Mouse (Mus musculus): ENCODE measurements around the gene Intu. TPM values are rescaled to one million over a fixed set of nuclear protein-coding genes. Genes with fewer than 3 reads are reported as not detected.

Intu gene
- polyA plus RNA-seq, 1 experiment from 2014 or later: 3.7 TPM

DNA sequence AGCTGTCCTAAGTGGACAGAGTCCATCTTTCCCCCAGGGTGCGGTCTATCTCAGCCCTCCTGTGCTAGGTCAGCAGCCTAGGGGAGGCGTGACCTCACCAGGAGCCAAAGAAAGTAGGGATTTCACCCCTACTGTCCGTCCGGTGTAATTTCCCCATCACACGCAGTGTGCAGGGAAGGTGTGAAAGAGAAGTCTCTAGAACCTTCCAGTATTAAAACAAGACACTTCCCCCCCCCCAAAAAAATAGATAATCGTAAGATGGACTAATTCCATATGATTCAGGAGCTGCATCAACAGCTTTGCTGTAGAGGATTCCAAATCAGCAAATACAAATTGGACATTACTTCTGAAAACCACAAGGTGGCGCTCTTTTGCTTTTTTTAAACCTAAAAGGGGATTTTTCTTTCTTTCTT lies 7.7 kb upstream of the Intu start:
- peak; percentile 86 for DNase-seq
- no peak overlapping the region for H3K27ac ChIP-seq (replicated peaks; ENCODE audit: low read depth, low read length)
- 12% methylated on average over 7 of the region's 7 CpGs for WGBS
- H3K4me1 ChIP-seq (ENCODE audit: control insufficient read depth, insufficient read depth, low read length): peaks cover 4% of the 10 kb centered on the region; the same call in 1 of the 2 replicates
- H3K9me3 ChIP-seq (ENCODE audit: control insufficient read depth, low read length): no peaks in the 10 kb centered on the region
- H3K36me3 ChIP-seq (ENCODE audit: control insufficient read depth, insufficient read depth, low read length): no peaks in the 10 kb centered on the region
- peak overlapping the region; percentile 17; the same call in 1 of the 2 replicates for H3K4me2 ChIP-seq (ENCODE audit: low read length)
- H3K4me3 ChIP-seq (replicated peaks; ENCODE audit: low read depth, low read length): no peak overlapping the region
- 0 out of 2 replicates have a peak, but pooled peaks cover 5% of the 10 kb centered on the region for H3K27me3 ChIP-seq (ENCODE audit: control insufficient read depth, insufficient read depth, low read length)
- H3K9ac ChIP-seq (replicated peaks; ENCODE audit: low read length): peak overlapping the region; percentile 31; the same call in 1 of the 2 replicates
- ATAC-seq (ENCODE audit: low FRiP score, low TSS enrichment): no peak

DNA sequence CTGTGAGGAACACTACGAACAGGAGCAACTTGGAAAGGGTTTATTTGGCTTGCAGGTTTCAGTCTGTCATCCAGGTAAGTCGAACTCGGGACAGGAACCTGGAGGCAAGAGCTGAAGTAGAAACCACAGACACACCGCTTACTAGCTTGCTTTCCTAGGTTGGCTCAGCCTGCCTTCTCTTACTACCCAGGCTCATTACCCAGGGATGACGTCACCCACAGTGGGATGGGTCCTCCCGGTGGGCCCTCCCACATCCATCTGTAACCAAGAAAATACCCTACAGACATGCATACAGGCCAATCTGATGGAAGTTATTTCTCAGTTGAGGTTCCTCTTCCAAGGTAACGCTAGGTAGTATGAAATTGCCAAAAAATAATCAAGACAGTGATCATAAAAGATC lies 6.2 kb upstream of the Intu start:
- H3K36me3 ChIP-seq (ENCODE audit: control insufficient read depth, insufficient read depth, low read length): no peaks in the 10 kb centered on the region
- DNase-seq (no peak), ATAC-seq (ENCODE audit: low FRiP score, low TSS enrichment) (no peak)
- no peak overlapping the region for H3K4me2 ChIP-seq (ENCODE audit: low read length)
- H3K9ac ChIP-seq (replicated peaks; ENCODE audit: low read length): no peak overlapping the region
- H3K9me3 ChIP-seq (ENCODE audit: control insufficient read depth, low read length): no peaks in the 10 kb centered on the region
- H3K4me1 ChIP-seq (ENCODE audit: control insufficient read depth, insufficient read depth, low read length): peaks cover 7% of the 10 kb centered on the region; the same call in 1 of the 2 replicates
- WGBS: 87% methylated on average over 7 of the region's 7 CpGs
- H3K27me3 ChIP-seq (ENCODE audit: control insufficient read depth, insufficient read depth, low read length): 0 out of 2 replicates have a peak, but pooled peaks cover 5% of the 10 kb centered on the region
- no peak overlapping the region for H3K4me3 ChIP-seq (replicated peaks; ENCODE audit: low read depth, low read length)
- no peak overlapping the region for H3K27ac ChIP-seq (replicated peaks; ENCODE audit: low read depth, low read length)

DNA sequence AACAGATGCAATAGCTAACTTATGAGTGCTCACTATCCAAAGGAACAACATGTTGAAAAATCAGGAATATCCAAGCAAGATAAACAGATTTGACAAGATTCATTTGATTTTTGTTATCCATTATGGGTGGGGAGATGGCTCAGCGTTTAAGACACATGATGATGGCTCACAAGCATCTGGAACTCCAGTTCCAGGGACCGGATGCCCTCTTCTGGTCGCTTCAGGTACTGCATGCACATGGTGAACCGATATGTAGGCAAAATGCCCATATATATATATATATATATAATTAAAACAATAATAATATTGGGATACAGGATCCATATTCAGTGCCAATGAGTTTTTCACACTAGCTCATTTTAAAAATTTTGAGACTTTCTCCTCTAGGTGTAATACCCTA lies 5.7 kb upstream of the Intu start:
- ATAC-seq (ENCODE audit: low FRiP score, low TSS enrichment) (no peak), DNase-seq (peak; percentile 85)
- WGBS: 13% methylated on average over 4 of the region's 4 CpGs
- H3K27ac ChIP-seq (replicated peaks; ENCODE audit: low read depth, low read length): no peak overlapping the region
- H3K9me3 ChIP-seq (ENCODE audit: control insufficient read depth, low read length): no peaks in the 10 kb centered on the region
- 0 out of 2 replicates have a peak, but pooled peaks cover 5% of the 10 kb centered on the region for H3K27me3 ChIP-seq (ENCODE audit: control insufficient read depth, insufficient read depth, low read length)
- H3K9ac ChIP-seq (replicated peaks; ENCODE audit: low read length): no peak overlapping the region
- H3K4me1 ChIP-seq (ENCODE audit: control insufficient read depth, insufficient read depth, low read length): peaks cover 7% of the 10 kb centered on the region; the same call in 1 of the 2 replicates
- no peak overlapping the region for H3K4me2 ChIP-seq (ENCODE audit: low read length)
- H3K4me3 ChIP-seq (replicated peaks; ENCODE audit: low read depth, low read length): no peak overlapping the region
- H3K36me3 ChIP-seq (ENCODE audit: control insufficient read depth, insufficient read depth, low read length): no peaks in the 10 kb centered on the region

DNA sequence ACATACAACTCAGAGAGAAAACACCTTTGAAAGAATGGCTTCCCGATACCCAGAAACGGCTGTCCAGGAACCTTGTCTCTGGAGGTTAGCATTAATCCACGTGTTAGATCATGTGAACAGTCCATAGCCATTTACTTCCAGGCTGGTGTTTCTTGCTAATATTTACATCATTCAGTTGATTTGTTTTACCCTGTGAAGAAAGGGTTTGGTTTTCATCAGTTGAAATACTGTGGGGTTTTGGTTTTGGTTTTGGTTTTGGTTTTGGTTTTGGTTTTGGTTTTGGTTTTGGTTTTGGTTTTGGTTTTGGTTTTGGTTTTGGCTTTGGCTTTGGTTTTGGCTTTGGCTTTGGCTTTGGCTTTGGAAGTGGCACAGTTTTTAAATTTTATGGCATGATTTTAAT lies 5.0 kb upstream of the Intu start:
- peaks cover 8% of the 10 kb centered on the region for H3K4me1 ChIP-seq (ENCODE audit: control insufficient read depth, insufficient read depth, low read length)
- no peak overlapping the region for H3K9ac ChIP-seq (replicated peaks; ENCODE audit: low read length)
- H3K36me3 ChIP-seq (ENCODE audit: control insufficient read depth, insufficient read depth, low read length): no peaks in the 10 kb centered on the region
- ATAC-seq (ENCODE audit: low FRiP score, low TSS enrichment) (no peak), DNase-seq (no peak)
- peaks cover 5% of the 10 kb centered on the region; the same call in 1 of the 2 replicates for H3K27me3 ChIP-seq (ENCODE audit: control insufficient read depth, insufficient read depth, low read length)
- no peak overlapping the region for H3K4me2 ChIP-seq (ENCODE audit: low read length)
- H3K4me3 ChIP-seq (replicated peaks; ENCODE audit: low read depth, low read length): no peak overlapping the region
- WGBS: 87% methylated on average over 3 of the region's 3 CpGs
- H3K27ac ChIP-seq (replicated peaks; ENCODE audit: low read depth, low read length): no peak overlapping the region
- H3K9me3 ChIP-seq (ENCODE audit: control insufficient read depth, low read length): no peaks in the 10 kb centered on the region

DNA sequence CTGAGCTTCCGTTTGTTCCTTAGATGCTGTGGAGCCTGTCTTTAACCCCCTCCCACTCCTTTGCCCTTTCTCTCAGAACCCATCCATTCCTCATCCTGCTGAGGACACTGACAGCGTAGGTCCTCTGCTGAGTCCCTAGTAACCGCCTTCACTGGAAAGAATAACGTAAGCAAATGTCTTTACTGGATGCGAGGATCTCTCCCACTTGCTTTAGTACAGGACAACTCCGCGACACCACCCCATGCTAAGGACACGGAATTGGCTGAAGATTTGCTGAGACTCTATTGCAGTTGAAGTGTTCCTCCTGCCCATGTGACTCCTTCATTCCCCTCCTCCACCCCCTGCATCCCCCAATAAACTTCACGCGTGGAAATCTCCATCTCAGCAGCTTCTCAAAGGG lies 3.9 kb upstream of the Intu start:
- DNase-seq (no peak), ATAC-seq (ENCODE audit: low FRiP score, low TSS enrichment) (no peak)
- Histone ChIP-seq H3K27me3 (ENCODE audit: control insufficient read depth, insufficient read depth, low read length) (peaks cover 10% of the 10 kb centered on the region; the same call in 1 of the 2 replicates), H3K4me1 (ENCODE audit: control insufficient read depth, insufficient read depth, low read length) (peaks cover 13% of the 10 kb centered on the region), H3K27ac (replicated peaks; ENCODE audit: low read depth, low read length) (no peak overlapping the region), H3K4me3 (replicated peaks; ENCODE audit: low read depth, low read length) (no peak overlapping the region), H3K4me2 (ENCODE audit: low read length) (no peak overlapping the region), H3K9me3 (ENCODE audit: control insufficient read depth, low read length) (no peaks in the 10 kb centered on the region), H3K9ac (replicated peaks; ENCODE audit: low read length) (no peak overlapping the region), H3K36me3 (ENCODE audit: control insufficient read depth, insufficient read depth, low read length) (no peaks in the 10 kb centered on the region)
- WGBS: 62% methylated on average over 10 of the region's 10 CpGs

DNA sequence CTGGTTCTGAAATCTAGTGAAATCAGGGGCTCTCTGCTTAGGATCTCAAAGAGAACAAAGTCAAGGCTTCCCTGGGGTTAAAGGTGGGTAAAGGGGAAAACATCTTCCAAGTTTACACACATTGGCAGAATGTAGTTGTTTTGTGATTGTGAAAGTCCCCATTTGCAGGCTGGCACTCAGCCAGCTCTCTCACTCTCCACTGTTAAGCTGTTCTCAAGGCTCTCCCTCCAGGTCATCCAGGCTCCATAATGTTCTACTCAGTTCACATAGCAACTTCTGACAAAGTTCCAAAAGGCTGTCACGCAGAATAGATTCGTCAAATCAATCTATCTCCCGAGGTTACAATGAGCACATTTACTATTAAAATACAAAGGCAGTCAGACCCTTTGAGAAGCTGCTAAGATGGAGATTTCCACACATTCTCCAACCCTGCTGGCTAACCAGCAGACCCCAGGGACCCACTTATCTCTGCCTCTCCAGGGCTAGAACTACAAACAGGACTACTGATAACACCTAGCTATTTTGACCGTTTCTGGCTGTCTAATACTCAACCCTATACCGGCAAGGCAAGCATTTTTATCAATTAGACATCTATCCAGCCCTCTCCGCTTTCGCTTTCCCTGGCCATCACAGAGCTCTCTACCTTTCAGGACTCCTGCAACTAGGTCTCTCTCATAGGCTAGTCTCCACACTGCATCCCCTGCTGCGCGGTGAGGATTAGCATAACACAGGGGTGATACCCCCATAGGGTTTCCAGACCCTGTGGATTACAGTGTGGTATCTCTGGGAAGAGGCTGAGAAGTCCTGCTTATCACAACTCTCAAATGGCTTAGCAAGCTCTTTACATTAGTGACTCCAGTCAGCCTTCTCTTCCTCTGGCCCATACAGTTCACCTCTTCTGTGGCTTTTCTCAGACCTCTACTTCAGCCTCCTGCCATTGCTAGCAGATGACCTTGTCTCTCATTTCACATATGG lies 2.8 kb upstream of the Intu start:
- Histone ChIP-seq H3K9me3 (ENCODE audit: control insufficient read depth, low read length) (no peaks in the 10 kb centered on the region), H3K9ac (replicated peaks; ENCODE audit: low read length) (no peak overlapping the region), H3K27ac (replicated peaks; ENCODE audit: low read depth, low read length) (no peak overlapping the region), H3K4me3 (replicated peaks; ENCODE audit: low read depth, low read length) (no peak overlapping the region), H3K4me1 (ENCODE audit: control insufficient read depth, insufficient read depth, low read length) (peaks cover 13% of the 10 kb centered on the region), H3K4me2 (ENCODE audit: low read length) (no peak overlapping the region), H3K27me3 (ENCODE audit: control insufficient read depth, insufficient read depth, low read length) (peaks cover 13% of the 10 kb centered on the region; the same call in 1 of the 2 replicates), H3K36me3 (ENCODE audit: control insufficient read depth, insufficient read depth, low read length) (no peaks in the 10 kb centered on the region)
- peak; percentile 46 for DNase-seq
- ATAC-seq (ENCODE audit: low FRiP score, low TSS enrichment): 0 out of 2 replicates have a peak, but pooled peaks have one; percentile 14
- WGBS: 24% methylated on average over 9 of the region's 9 CpGs

DNA sequence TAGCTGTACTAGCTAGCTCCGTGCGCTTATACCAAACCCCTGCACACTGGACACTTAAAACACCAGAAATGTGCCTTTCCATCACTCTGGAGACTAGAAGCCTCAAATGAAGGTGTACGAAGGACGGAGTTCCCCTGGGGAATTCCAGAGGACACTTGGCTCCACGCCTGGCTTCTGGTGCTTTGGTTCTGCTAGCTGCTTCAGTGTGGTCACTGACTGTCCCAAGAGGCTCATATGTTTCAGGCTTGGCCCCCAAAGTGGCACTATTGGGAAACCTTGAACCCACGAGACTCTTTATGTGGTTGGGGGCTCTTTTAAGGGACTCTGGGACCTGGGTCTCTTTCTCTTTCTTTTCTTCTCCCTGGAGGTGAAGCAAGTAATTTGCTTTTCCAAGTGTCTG lies 2.1 kb upstream of the Intu start:
- no peak overlapping the region for H3K4me2 ChIP-seq (ENCODE audit: low read length)
- peaks cover 19% of the 10 kb centered on the region; the same call in 1 of the 2 replicates for H3K27me3 ChIP-seq (ENCODE audit: control insufficient read depth, insufficient read depth, low read length)
- DNase-seq (peak; percentile 2), ATAC-seq (ENCODE audit: low FRiP score, low TSS enrichment) (no peak)
- H3K27ac ChIP-seq (replicated peaks; ENCODE audit: low read depth, low read length): no peak overlapping the region
- H3K4me3 ChIP-seq (replicated peaks; ENCODE audit: low read depth, low read length): no peak overlapping the region
- H3K9me3 ChIP-seq (ENCODE audit: control insufficient read depth, low read length): no peaks in the 10 kb centered on the region
- H3K4me1 ChIP-seq (ENCODE audit: control insufficient read depth, insufficient read depth, low read length): peaks cover 13% of the 10 kb centered on the region
- H3K36me3 ChIP-seq (ENCODE audit: control insufficient read depth, insufficient read depth, low read length): no peaks in the 10 kb centered on the region
- WGBS: 73% methylated on average over 6 of the region's 6 CpGs
- H3K9ac ChIP-seq (replicated peaks; ENCODE audit: low read length): no peak overlapping the region

DNA sequence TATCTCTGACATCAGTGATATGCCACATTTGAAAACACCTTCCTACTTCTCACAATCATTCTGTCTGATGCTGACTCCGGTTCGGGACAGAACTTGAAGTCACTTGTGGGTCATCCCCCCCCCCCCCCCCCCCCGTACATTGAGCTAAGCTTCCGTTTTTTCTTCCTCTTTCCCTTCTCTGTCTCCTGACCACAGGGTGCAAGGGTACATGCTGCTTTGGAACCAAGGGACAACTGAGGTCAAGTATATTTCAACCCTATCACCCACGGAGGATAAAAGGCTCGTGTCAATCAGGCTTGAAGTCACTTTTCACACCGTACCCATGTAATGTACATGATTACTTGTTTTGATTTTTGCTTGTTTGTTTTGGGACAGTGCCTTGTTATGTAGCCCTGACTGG lies 241 bp upstream of the Intu start:
- H3K27me3 ChIP-seq (ENCODE audit: control insufficient read depth, insufficient read depth, low read length): peaks cover 23% of the 10 kb centered on the region; the same call in 1 of the 2 replicates
- DNase-seq: no peak
- H3K4me1 ChIP-seq (ENCODE audit: control insufficient read depth, insufficient read depth, low read length): peaks cover 13% of the 10 kb centered on the region

More for the DNA sequence above, 241 bp upstream of the Intu start:
- no peak overlapping the region for H3K27ac ChIP-seq (replicated peaks; ENCODE audit: low read depth, low read length)
- peak overlapping the region; percentile 61; the same call in 1 of the 2 replicates for H3K9ac ChIP-seq (replicated peaks; ENCODE audit: low read length)
- WGBS: 11% methylated on average over 7 of the region's 7 CpGs
- no peaks in the 10 kb centered on the region for H3K9me3 ChIP-seq (ENCODE audit: control insufficient read depth, low read length)
- H3K4me3 ChIP-seq (replicated peaks; ENCODE audit: low read depth, low read length): peak overlapping the region; percentile 52
- 0 out of 2 replicates have a peak, but pooled peaks have one; percentile 9 for ATAC-seq (ENCODE audit: low FRiP score, low TSS enrichment)
- H3K36me3 ChIP-seq (ENCODE audit: control insufficient read depth, insufficient read depth, low read length): no peaks in the 10 kb centered on the region
- H3K4me2 ChIP-seq (ENCODE audit: low read length): peak overlapping the region; percentile 91
